13 mouse cellular contexts compared by ENCODE assay signal in the genomic region with DNA sequence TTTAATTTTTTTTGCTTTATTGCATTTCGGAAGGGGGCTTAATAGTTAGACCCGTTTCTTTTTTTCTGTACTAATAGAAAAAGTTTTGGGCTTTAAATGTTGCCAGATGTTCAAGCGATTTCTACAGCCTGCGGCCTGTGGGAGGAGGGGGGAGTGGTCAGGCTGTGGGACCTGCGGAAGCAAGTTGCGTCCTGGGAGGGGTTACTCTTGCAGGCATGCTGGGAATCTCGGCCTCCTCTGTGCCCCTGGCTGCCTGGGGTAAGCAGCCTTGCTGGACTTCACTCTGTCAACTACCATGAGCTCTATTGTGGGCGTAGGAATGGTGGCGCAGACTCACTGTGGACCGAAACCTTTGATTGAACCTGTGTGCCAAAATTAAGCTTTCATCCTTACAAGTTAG. TPM values are rescaled to one million over a fixed set of nuclear protein-coding genes. Genes with fewer than 3 reads are reported as not detected.
DNase-seq lines count a peak whose midpoint lies in the region; ATAC-seq and TF ChIP-seq lines count a peak whose summit lies in the region.
"Had no signal": no experiment of that assay in that cellular context is flagged by ENCODE, and none has a peak within 500 bp of the region (broad histone marks: within the 10 kb centered on the region; RNA-seq: fewer than 3 reads in every experiment).

No protein-coding gene starts in this region.

- 54% methylated on average over 10 of the region's 10 CpGs for WGBS in heart, embryonic 13.5 days
- WGBS in heart, embryonic 10.5 days: 42% methylated on average over 10 of the region's 10 CpGs
- 16% methylated on average over 10 of the region's 10 CpGs for WGBS in limb, embryonic 14.5 days

- H3K9ac ChIP-seq in heart, embryonic 13.5 days: no peak overlapping the region
- H3K9ac ChIP-seq in limb, embryonic 14.5 days (ENCODE audit: low read depth, low read length, severe bottlenecking): no peak overlapping the region
- H3K9ac ChIP-seq: neural tube, embryonic 12.5 days had no signal

- DNase-seq in heart, embryonic 10.5 days (ENCODE audit: low spot score): no peak
- DNase-seq in ES-CJ7 (ENCODE audit: low read depth, low spot score): peak; percentile 86
- peak; percentile 59 for DNase-seq in embryo, embryonic 9.5 days (ENCODE audit: extremely low spot score)
- DNase-seq in limb, embryonic 14.5 days (ENCODE audit: low spot score): peak; percentile 58
- DNase-seq in urinary bladder, postnatal 10 days (ENCODE audit: low spot score): no peak
- DNase-seq in layer of hippocampus, postnatal 14 days (ENCODE audit: low spot score in 2 of 2): no peak
- DNase-seq in urinary bladder, postnatal 25 days (ENCODE audit: low spot score): no peak
- DNase-seq: cerebellum, adult 11-12 months; right cerebral cortex, postnatal 14 days had no signal

- no peak overlapping the region for H3K27ac ChIP-seq in heart, embryonic 13.5 days (replicated peaks)
- no peak overlapping the region for H3K27ac ChIP-seq in heart, embryonic 10.5 days
- H3K27ac ChIP-seq in limb, embryonic 14.5 days (replicated peaks; ENCODE audit: low read depth, low read length): peak overlapping the region; percentile 67; the same call in 1 of the 2 replicates
- H3K27ac ChIP-seq: neural tube, embryonic 12.5 days had no signal

- H3K27me3 ChIP-seq in heart, embryonic 13.5 days (replicated peaks): no peaks in the 10 kb centered on the region
- no peaks in the 10 kb centered on the region for H3K27me3 ChIP-seq in heart, embryonic 10.5 days (ENCODE audit: insufficient read depth, poor library complexity, severe bottlenecking)
- H3K27me3 ChIP-seq in limb, embryonic 14.5 days (ENCODE audit: control insufficient read depth, insufficient read depth, low read length): no peaks in the 10 kb centered on the region
- H3K27me3 ChIP-seq: neural tube, embryonic 12.5 days had no signal

- peak overlapping the region; percentile 22; the same call in 1 of the 2 replicates for H3K4me2 ChIP-seq in heart, embryonic 13.5 days
- peak overlapping the region; percentile 31; the same call in 1 of the 2 replicates for H3K4me2 ChIP-seq in limb, embryonic 14.5 days (replicated peaks; ENCODE audit: low read depth, low read length, severe bottlenecking)
- H3K4me2 ChIP-seq: neural tube, embryonic 12.5 days had no signal

- H3K4me3 ChIP-seq in heart, embryonic 13.5 days: no peak overlapping the region
- H3K4me3 ChIP-seq in heart, embryonic 10.5 days: no peak overlapping the region
- H3K4me3 ChIP-seq in limb, embryonic 14.5 days (replicated peaks; ENCODE audit: low read length): no peak overlapping the region
- H3K4me3 ChIP-seq: neural tube, embryonic 12.5 days had no signal

- H3K9me3 ChIP-seq in heart, embryonic 13.5 days: no peaks in the 10 kb centered on the region
- H3K9me3 ChIP-seq in heart, embryonic 10.5 days: no peaks in the 10 kb centered on the region
- no peaks in the 10 kb centered on the region for H3K9me3 ChIP-seq in limb, embryonic 14.5 days (ENCODE audit: control insufficient read depth, low read length)
- H3K9me3 ChIP-seq: neural tube, embryonic 12.5 days had no signal

- peaks cover 53% of the 10 kb centered on the region for H3K4me1 ChIP-seq in heart, embryonic 13.5 days
- H3K4me1 ChIP-seq in heart, embryonic 10.5 days: peaks cover 39% of the 10 kb centered on the region
- peaks cover 36% of the 10 kb centered on the region for H3K4me1 ChIP-seq in limb, embryonic 14.5 days (ENCODE audit: control insufficient read depth, insufficient read depth, low read length)
- H3K4me1 ChIP-seq: neural tube, embryonic 12.5 days had no signal

- no peak for ATAC-seq in heart, embryonic 13.5 days (ENCODE audit: extremely low read depth, insufficient number of reproducible peaks, low FRiP score, low TSS enrichment)
- peak; percentile 61; the same call in 1 of the 2 replicates for ATAC-seq in limb, embryonic 14.5 days (ENCODE audit: low FRiP score, low read depth)
- ATAC-seq: CD4-positive, CD25-positive, alpha-beta regulatory T cell, adult 4 months; intestine, embryonic 16.5 days had no signal

- peaks cover 25% of the 10 kb centered on the region for H3K36me3 ChIP-seq in heart, embryonic 13.5 days
- H3K36me3 ChIP-seq in heart, embryonic 10.5 days: peaks cover 24% of the 10 kb centered on the region
- H3K36me3 ChIP-seq in limb, embryonic 14.5 days (ENCODE audit: control insufficient read depth, insufficient read depth, low read length): peaks cover 9% of the 10 kb centered on the region; the same call in 1 of the 2 replicates
- H3K36me3 ChIP-seq: neural tube, embryonic 12.5 days had no signal

- no peak for TF ChIP-seq POLR2A in limb, embryonic 14.5 days (IDR thresholded peaks at IDR 0.05; ENCODE audit: borderline replicate concordance, extremely low read depth, insufficient read depth, insufficient read length)

RNA-seq across cellular contexts. Expression of a gene that starts 22.4 kb away (rescaled TPM):
- 42.9 and 45.8 TPM in 2 replicates for polyA plus RNA-seq in heart, embryonic 13.5 days (2015; fragmentation: Nextera tagmentation; extraction: Ambion mirVana)
- polyA plus RNA-seq in heart, embryonic 10.5 days (2016; fragmentation: Nextera tagmentation; extraction: Ambion mirVana): 55.6 and 60.0 TPM in 2 replicates
- polyA plus RNA-seq in limb, embryonic 14.5 days (2012; rRNA removed): 120 and 143 TPM in 2 replicates
- polyA plus RNA-seq in limb, embryonic 14.5 days (2014; fragmentation: Nextera tagmentation; extraction: Ambion mirVana): 78.1 and 81.7 TPM in 2 replicates
- 100 to 1,000 TPM; 165 to 192 TPM for total RNA-seq in layer of hippocampus, postnatal 14 days (2021)

Comparison
In these comparisons a context has a peak if more than half of its experiments do, and no peak if none do; other contexts are left out.
1. DNase-seq: peak in ES-CJ7 (single experiment), embryo, embryonic 9.5 days (single experiment) and limb, embryonic 14.5 days (single experiment); none in heart, embryonic 10.5 days (single experiment), urinary bladder, postnatal 10 days (single experiment), layer of hippocampus, postnatal 14 days (0 of 2) and urinary bladder, postnatal 25 days (single experiment).